Mouse (Mus musculus) embryonic facial prominence, embryonic 11.5 days (tissue): ENCODE data around the gene Cacna1f. TPM values are rescaled to one million over a fixed set of nuclear protein-coding genes. Genes with fewer than 3 reads are reported as not detected.

Experiments used
- ATAC-seq: fragments of 200-750 bp; cut with Nextera tagmentation; replicated peaks from 2 replicates; pipeline ENCODE4 v1.8.0; 2017; ENCODE audit warnings: low read depth; ENCODE audit not compliant: insufficient number of reproducible peaks, low FRiP score, low TSS enrichment
- DNase-seq: peaks from one replicate; pipeline ENCODE4 v3.0.0-alpha.2; 2015; ENCODE audit warnings: low spot score
- H3K27ac ChIP-seq: fragments of 300-500 bp; sonication (generic); replicated peaks from 2 replicates; pipeline ENCODE4 v1.5.1; 2014; ENCODE audit warnings: mild to moderate bottlenecking, low read depth, low read length, control low read depth
- H3K27me3 ChIP-seq: fragments of 300-500 bp; sonication (generic); 2 replicates; pipeline ENCODE4 v1.6.1; 2014; ENCODE audit warnings: mild to moderate bottlenecking, low read length, moderate library complexity, mixed read lengths; ENCODE audit not compliant: control insufficient read depth, insufficient read depth
- H3K36me3 ChIP-seq: fragments of 300-500 bp; sonication (generic); replicated peaks from 2 replicates; pipeline ENCODE4 v1.6.1; 2014; ENCODE audit warnings: low read depth, mild to moderate bottlenecking, low read length, moderate library complexity, mixed read lengths; ENCODE audit not compliant: control insufficient read depth, insufficient read depth
- H3K4me1 ChIP-seq: fragments of 300-500 bp; sonication (generic); 2 replicates; pipeline ENCODE4 v1.6.1; 2014; ENCODE audit warnings: low read length, mixed read lengths; ENCODE audit not compliant: control insufficient read depth, insufficient read depth
- H3K4me2 ChIP-seq: fragments of 300-500 bp; sonication (generic); 2 replicates; pipeline ENCODE4 v1.6.1; 2014; ENCODE audit warnings: low read depth, mild to moderate bottlenecking, control low read depth, low read length, moderate library complexity
- H3K4me3 ChIP-seq: fragments of 300-500 bp; sonication (generic); 2 replicates; pipeline ENCODE4 v1.5.1; 2014; ENCODE audit warnings: low read depth, low read length, control low read depth
- H3K9ac ChIP-seq: fragments of 300-500 bp; sonication (generic); replicated peaks from 2 replicates; pipeline ENCODE4 v1.6.1; 2014; ENCODE audit warnings: mild to moderate bottlenecking, control low read depth, low read length
- H3K9me3 ChIP-seq: fragments of 300-500 bp; sonication (generic); replicated peaks from 2 replicates; pipeline ENCODE4 v1.6.1; 2016; ENCODE audit warnings: mild to moderate bottlenecking, low read length, inconsistent platforms, mixed read lengths; ENCODE audit not compliant: control insufficient read depth
- WGBS: fragments of 180-500 bp; shearing (Covaris S2); extraction: QIAGEN DNeasy Blood & Tissue Kit; methylation state at CpG from one replicate; pipeline ENCODE4 v1.1.7; 2014; 5-methylcytosine and 5-hydroxymethylcytosine counted together
- polyA plus RNA-seq: library from polyadenylated mRNA; unstranded; fragments of >200 nt; fragmentation: Nextera tagmentation; extraction: Ambion mirVana; gene quantifications from 2 replicates; pipeline ENCODE4 v1.2.1, GENCODE M21; 2014

The Cacna1f gene
- polyA plus RNA-seq, 1 experiment from 2014 or later: not detected

DNA sequence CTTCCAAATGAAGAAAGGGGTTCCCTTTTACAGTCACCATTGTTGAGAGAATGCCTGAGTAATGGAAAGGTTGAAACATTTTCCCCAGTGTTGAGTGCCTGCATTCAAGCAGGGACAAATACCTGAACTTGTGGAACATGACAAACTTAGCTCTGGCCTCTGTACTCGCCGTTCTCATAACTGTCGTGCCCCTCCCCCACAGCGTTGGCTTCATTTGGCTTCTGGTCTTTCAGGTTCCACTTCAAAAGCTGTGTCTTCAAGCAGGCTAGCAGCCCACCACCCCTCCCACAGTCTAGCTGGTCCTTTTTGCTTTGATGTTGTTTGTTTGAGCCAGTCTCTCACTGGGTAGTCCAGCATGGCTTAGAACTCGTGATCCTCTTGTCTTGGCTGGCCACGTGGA is 65.9 kb downstream of the Cacna1f start:
- ATAC-seq: no peak
- no peak overlapping the region for H3K4me2 ChIP-seq
- no peaks in the 10 kb centered on the region for H3K9me3 ChIP-seq
- no peaks in the 10 kb centered on the region for H3K36me3 ChIP-seq
- no peaks in the 10 kb centered on the region for H3K4me1 ChIP-seq
- 53% methylated on average over 6 of the region's 6 CpGs for WGBS
- no peak overlapping the region for H3K4me3 ChIP-seq
- no peak for DNase-seq
- H3K9ac ChIP-seq: no peak overlapping the region
- H3K27ac ChIP-seq: no peak overlapping the region
- no peaks in the 10 kb centered on the region for H3K27me3 ChIP-seq

DNA sequence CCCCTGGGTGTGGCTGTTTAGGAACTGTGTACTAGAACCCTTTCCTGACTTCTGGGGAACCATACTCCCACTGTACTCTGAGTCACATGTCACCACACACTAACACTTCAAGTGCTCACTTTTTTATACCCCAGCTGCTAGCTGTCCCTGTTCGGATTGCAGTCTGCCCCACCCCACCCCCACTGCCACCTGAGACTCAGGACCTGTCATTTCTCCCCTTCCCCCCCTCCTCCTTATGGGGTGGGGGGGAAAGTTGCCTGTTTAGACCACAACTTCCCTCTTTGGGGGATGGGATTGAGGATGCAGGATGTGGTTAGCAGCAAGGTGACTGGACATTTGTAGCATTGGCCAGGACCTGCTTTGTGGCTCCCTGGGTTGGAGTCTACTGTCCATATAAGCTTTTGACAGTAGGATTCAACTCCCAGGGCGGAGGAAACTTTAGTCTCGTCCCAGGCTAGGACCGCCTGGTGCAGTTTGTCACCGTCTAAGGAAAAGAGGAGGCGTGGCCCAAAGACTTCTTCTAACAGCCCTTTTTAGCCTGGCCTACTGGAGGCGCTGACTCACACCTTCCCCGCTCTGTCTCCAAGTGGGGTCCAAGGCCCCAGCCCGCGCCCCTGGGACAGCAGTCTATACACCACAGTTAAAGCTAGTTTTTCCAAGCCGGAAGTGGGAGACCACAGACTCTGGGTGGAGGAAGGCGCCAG is 66.8 kb downstream of the Cacna1f start:
- DNase-seq (no peak), ATAC-seq (no peak)
- no peak overlapping the region for H3K9ac ChIP-seq
- WGBS: 36% methylated on average over 12 of the region's 12 CpGs
- H3K36me3 ChIP-seq: no peaks in the 10 kb centered on the region
- H3K9me3 ChIP-seq: no peaks in the 10 kb centered on the region
- no peaks in the 10 kb centered on the region for H3K27me3 ChIP-seq
- no peak overlapping the region for H3K27ac ChIP-seq
- no peak overlapping the region for H3K4me3 ChIP-seq
- peak overlapping the region; percentile 4; the same call in 1 of the 2 replicates for H3K4me2 ChIP-seq
- no peaks in the 10 kb centered on the region for H3K4me1 ChIP-seq

DNA sequence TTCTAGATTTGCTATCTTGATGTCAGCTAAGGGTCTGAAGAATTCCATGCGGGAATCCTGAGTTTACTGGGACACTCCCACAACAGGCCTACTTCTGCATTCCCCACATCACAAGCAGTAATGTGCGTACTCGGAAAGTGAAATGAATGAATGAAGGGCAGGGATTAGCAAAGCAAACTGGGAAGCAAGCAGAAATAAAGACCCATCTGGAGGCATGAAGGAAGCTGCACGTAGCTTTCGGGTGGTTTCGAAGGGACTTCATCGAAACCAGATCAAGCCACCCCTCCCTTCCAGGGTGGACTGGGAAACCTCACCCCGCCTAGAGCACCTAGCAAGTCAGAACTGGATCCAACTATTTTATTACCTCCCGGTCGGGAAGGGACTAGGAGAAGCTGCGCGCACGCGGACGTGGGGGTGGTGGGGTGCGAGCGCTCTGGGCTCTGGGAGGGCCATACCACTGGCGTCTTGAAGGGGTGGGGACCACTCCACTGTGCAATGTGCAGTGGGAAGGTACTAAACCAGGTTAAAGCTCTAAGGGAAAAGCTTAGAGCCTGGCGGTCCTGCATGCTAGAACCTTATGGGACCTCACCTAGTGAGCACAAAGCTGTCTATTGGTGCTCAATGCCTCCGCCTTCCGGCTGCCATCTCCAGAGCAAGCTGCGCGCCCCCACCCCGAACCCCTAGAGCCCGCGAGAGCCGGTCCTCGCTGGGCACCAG is 67.6 kb downstream of the Cacna1f start:
- Histone ChIP-seq H3K27me3 (no peaks in the 10 kb centered on the region), H3K4me2 (peak overlapping the region; percentile 33), H3K27ac (no peak overlapping the region), H3K9ac (no peak overlapping the region; the same call in 1 of the 2 replicates), H3K4me1 (no peaks in the 10 kb centered on the region), H3K9me3 (no peaks in the 10 kb centered on the region), H3K4me3 (0 out of 2 replicates have a peak overlapping the region, but pooled peaks have one; percentile 8), H3K36me3 (no peaks in the 10 kb centered on the region)
- no peak for ATAC-seq
- DNase-seq: peak; percentile 36
- WGBS: 29% methylated on average over 28 of the region's 28 CpGs

DNA sequence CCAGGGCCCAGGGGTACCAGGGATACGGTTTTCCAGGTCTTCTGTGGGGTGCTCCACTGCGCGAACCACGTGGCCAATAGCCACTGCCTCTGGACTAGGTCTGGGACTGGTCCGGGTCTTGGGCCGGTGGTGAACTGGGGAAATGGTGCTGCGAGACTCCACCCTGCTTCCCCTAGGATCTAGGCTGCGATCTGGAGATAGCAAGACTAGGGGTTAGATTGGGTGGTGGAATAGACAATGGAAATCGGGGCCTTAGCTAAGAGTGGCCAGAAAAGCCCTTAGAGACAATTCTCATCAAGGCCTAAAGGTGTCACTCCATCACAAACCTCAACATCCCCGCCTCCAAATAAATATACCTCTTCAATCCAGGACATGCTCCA is 68.1 kb downstream of the Cacna1f start:
- peak overlapping the region; percentile 33 for H3K4me2 ChIP-seq
- no peaks in the 10 kb centered on the region for H3K36me3 ChIP-seq
- DNase-seq: no peak
- H3K27ac ChIP-seq: no peak overlapping the region
- H3K9ac ChIP-seq: no peak overlapping the region
- 41% methylated on average over 10 of the region's 10 CpGs for WGBS
- H3K4me1 ChIP-seq: no peaks in the 10 kb centered on the region
- H3K4me3 ChIP-seq: 0 out of 2 replicates have a peak overlapping the region, but pooled peaks have one; percentile 8
- no peaks in the 10 kb centered on the region for H3K27me3 ChIP-seq
- ATAC-seq: no peak
- no peaks in the 10 kb centered on the region for H3K9me3 ChIP-seq

DNA sequence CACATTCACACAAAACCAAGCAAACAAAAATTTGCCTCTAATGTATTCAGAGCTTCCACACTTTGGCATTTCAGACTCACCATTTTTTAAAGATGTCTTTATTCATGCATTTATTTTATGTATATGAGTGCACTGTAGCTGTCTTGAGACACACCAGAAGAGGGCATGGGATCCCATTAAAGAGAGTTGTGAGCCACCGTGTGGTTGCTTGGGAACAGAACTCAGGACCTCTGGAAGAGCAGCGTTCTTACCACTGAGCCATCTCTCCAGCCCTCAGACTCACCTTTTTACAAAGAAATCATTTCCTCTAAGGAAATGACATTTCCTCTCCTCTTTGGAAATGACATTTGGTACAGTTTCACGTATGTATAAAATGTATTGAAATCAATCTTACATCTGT is 72.1 kb downstream of the Cacna1f start:
- no peaks in the 10 kb centered on the region for H3K9me3 ChIP-seq
- no peak for ATAC-seq
- no peaks in the 10 kb centered on the region for H3K4me1 ChIP-seq
- H3K4me2 ChIP-seq: no peak overlapping the region
- H3K4me3 ChIP-seq: no peak overlapping the region
- H3K27me3 ChIP-seq: no peaks in the 10 kb centered on the region
- no peaks in the 10 kb centered on the region for H3K36me3 ChIP-seq
- WGBS: 45% methylated on average over 3 of the region's 3 CpGs
- no peak overlapping the region for H3K27ac ChIP-seq
- no peak overlapping the region for H3K9ac ChIP-seq
- no peak for DNase-seq

DNA sequence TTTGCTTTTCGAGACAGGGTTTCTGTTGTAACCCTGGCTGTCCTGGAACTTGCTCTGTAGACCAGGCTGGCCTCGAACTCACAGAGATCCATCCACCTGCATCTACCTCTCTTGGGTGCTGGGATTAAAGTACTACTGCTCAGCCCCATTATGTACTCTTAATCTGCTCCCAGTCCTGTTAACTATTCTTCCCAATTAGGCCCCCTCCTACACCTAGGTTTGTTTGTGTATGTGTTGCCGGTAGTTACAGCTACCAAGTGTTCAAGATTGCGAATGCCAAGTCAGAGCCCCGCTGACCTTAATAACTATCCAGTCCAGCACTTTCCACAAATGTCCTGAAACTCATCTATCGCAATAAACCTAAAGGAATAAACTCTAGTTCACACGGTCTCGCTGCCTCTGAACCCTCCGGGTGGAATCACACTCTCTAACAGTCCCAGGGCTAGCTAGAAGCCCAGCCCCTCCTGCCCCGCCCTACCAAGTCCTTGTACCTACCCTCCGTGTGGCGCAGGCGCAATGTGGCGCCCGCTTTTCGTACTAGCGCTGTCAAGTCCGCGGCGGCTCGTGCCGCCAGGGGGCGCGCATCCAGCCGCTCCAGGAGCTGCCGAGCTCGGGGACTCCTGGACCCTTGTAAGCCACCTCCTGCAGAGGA is 72.6 kb downstream of the Cacna1f start:
- H3K27me3 ChIP-seq: no peaks in the 10 kb centered on the region
- peak; percentile 91 for DNase-seq
- peak overlapping the region; percentile 3; the same call in 1 of the 2 replicates for H3K4me3 ChIP-seq
- peak; percentile 94 for ATAC-seq
- H3K4me1 ChIP-seq: no peaks in the 10 kb centered on the region
- peak overlapping the region; percentile 30 for H3K4me2 ChIP-seq
- no peaks in the 10 kb centered on the region for H3K36me3 ChIP-seq
- 20% methylated on average over 27 of the region's 27 CpGs for WGBS
- H3K27ac ChIP-seq: no peak overlapping the region
- peak overlapping the region; percentile 34; the same call in 1 of the 2 replicates for H3K9ac ChIP-seq
- H3K9me3 ChIP-seq: no peaks in the 10 kb centered on the region

DNA sequence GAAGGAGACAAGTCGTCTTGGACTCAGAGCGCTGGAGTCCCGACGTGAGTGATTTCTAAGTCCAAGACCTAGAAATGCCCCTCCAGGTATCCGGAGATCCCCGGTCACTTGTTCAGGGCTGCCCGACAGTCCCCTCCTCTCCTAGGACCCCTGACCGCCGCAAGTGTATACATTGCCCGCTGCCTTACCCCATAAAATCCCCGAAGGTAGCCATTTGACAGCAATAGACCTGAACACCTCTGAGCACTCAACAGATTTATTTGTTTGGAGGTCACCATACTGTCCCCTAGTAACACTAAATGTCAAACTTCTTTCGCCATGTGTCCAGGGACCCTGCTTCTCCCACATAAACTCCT is 73.2 kb downstream of the Cacna1f start:
- H3K4me1 ChIP-seq: no peaks in the 10 kb centered on the region
- H3K36me3 ChIP-seq: no peaks in the 10 kb centered on the region
- H3K9me3 ChIP-seq: no peaks in the 10 kb centered on the region
- 25% methylated on average over 12 of the region's 12 CpGs for WGBS
- ATAC-seq (peak; percentile 37; the same call in 1 of the 2 replicates), DNase-seq (no peak)
- H3K4me2 ChIP-seq: peak overlapping the region; percentile 25
- no peaks in the 10 kb centered on the region for H3K27me3 ChIP-seq
- peak overlapping the region; percentile 34; the same call in 1 of the 2 replicates for H3K9ac ChIP-seq
- no peak overlapping the region for H3K27ac ChIP-seq
- H3K4me3 ChIP-seq: peak overlapping the region; percentile 3; the same call in 1 of the 2 replicates

DNA sequence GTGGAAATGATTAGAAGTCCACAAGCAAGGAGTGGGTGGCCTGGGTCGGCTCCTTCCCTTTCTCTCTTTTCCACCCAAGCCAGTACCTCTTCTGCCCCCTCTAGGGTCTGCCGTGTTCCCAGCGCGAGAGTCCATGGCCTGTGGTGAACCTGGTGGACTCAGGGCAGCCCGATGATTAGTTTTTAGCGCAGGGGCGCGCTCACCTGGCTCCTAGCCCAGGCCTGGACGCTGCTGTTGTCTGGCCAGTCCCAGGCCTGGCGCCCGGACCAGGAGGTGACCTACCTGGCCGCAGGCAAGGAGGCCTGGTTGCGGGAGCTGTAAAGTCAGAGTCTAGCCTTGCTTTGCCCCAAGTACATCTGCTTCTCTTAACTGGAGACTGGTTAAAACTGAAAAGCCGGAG is 74.0 kb downstream of the Cacna1f start, which contains the start of gene Magix:
Magix (minus strand) TSS at position 388 of the 400 bp plus-strand sequence.
- peak within 1 kb of the TSS; percentile 34; the same call in 1 of the 2 replicates for H3K9ac ChIP-seq
- DNase-seq (no peak), ATAC-seq (no peak)
- H3K27ac ChIP-seq: no peak within 1 kb of the TSS
- H3K4me2 ChIP-seq: peak within 1 kb of the TSS; percentile 25
- WGBS: 61% methylated on average over 14 of the region's 14 CpGs
- no peak within 1 kb of the TSS for H3K4me3 ChIP-seq
- no peaks in the 10 kb centered on the region for H3K9me3 ChIP-seq
- H3K27me3 ChIP-seq: no peaks in the 10 kb centered on the region
- H3K36me3 ChIP-seq: no peaks in the 10 kb centered on the region
- H3K4me1 ChIP-seq: no peaks in the 10 kb centered on the region
